Mouse (Mus musculus): Measurements from ENCODE around the gene Adck2. TPM values are rescaled to one million over a fixed set of nuclear protein-coding genes. Genes with fewer than 3 reads are reported as not detected.

Adck2 gene
- total RNA-seq, 1 experiment from 2014 or later: 13.8 TPM

GRCm38 (mm10) chr6:39556900-39557659 is 16.6 kb upstream of the Adck2 start:
- no peak for ATAC-seq (ENCODE audit: extremely low read depth, insufficient number of reproducible peaks, low FRiP score, poor library complexity, severe bottlenecking)

- ATAC-seq (ENCODE audit: extremely low read depth, insufficient number of reproducible peaks, low FRiP score, poor library complexity, severe bottlenecking): no peak
Measured at GRCm38 (mm10) chr6:39557723-39558261, 15.9 kb upstream of the Adck2 start, which contains the start of gene Dennd2a. Gene Dennd2a, minus strand, starts transcription at chr6:39557867.

DNA sequence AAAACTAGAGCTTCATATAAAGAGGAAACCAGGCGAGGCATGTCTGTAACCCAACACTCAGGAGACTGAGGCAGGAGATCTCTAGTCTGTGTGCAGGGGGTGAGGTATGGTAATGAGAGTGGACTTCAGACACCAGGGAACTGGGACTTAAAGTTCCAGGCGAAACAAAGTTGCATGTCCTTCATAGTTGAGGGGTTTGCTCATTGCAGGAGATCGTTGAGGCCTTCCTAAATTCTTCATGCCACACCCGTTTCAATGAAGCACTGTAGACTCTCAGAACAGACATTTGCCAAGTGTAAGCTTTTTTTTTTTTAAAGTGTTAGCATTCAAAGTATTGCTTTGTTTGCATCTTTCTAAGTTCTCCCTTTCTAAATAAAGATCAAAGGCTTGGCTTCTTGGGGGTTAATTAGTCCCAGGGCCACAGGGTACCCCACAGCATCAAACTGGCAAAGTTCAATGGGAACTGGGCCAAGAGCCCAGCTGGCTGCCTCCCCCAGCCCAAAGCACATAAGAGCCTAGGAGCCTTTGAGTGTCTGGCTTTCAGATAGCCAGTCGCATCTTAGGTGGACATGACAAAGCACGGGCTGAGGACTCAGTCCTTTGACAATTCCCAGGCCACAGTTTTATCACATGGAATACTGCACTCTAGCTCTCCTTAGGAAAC is 14.3 kb upstream of the Adck2 start:
- no peak for ATAC-seq (ENCODE audit: extremely low read depth, insufficient number of reproducible peaks, low FRiP score, poor library complexity, severe bottlenecking)

GRCm38 (mm10) chr6:39562166-39563015 is 11.3 kb upstream of the Adck2 start:
- peak; percentile 91 for ATAC-seq (ENCODE audit: extremely low read depth, insufficient number of reproducible peaks, low FRiP score, poor library complexity, severe bottlenecking)

DNA sequence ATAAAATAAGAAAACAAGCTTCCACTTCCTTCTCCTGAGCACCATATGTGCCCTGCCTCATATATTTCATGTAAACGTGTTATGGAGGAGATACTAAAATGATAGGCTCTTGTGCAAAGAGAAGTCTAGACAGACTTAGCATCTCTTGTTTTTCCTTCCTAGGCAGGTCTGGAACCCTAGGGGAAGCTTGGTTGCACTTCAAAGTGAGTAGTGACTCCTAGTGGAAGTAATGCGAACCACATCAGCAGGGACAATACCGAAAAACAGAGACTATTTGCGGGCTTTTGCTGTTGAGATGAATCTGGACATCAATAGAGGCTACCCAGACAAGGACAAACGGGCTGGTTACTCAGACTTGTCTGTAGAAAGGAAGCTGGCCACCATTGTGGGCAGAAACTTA is 6.1 kb upstream of the Adck2 start:
- peak; percentile 55 for ATAC-seq (ENCODE audit: extremely low read depth, insufficient number of reproducible peaks, low FRiP score, poor library complexity, severe bottlenecking)

GRCm38 (mm10) chr6:39570426-39570825 is 3.2 kb upstream of the Adck2 start:
- no peak for ATAC-seq (ENCODE audit: extremely low read depth, insufficient number of reproducible peaks, low FRiP score, poor library complexity, severe bottlenecking)

DNA sequence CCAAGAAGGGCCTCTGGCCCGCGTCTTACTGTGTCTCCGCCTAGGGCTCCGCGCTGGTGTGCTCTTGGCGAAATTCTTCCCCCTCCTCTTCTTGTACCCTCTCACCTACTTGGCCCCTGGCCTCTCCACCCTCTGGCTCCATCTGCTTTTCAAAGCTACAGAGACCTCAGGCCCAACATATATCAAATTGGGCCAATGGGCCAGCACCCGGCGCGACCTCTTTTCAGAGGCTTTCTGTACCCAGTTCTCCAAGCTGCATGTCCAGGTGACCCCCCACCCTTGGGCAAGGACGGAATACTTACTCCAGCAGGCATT is 839 bp downstream of the Adck2 start:
- ATAC-seq (ENCODE audit: extremely low read depth, insufficient number of reproducible peaks, low FRiP score, poor library complexity, severe bottlenecking): no peak

- no peak for ATAC-seq (ENCODE audit: extremely low read depth, insufficient number of reproducible peaks, low FRiP score, poor library complexity, severe bottlenecking)
Measured at GRCm38 (mm10) chr6:39574951-39575350, 1.3 kb downstream of the Adck2 start.

- no peak for ATAC-seq (ENCODE audit: extremely low read depth, insufficient number of reproducible peaks, low FRiP score, poor library complexity, severe bottlenecking)
Measured at GRCm38 (mm10) chr6:39579552-39579951, 5.9 kb downstream of the Adck2 start.

GRCm38 (mm10) chr6:39580558-39580957 is 6.9 kb downstream of the Adck2 start:
- no peak for ATAC-seq (ENCODE audit: extremely low read depth, insufficient number of reproducible peaks, low FRiP score, poor library complexity, severe bottlenecking)

DNA sequence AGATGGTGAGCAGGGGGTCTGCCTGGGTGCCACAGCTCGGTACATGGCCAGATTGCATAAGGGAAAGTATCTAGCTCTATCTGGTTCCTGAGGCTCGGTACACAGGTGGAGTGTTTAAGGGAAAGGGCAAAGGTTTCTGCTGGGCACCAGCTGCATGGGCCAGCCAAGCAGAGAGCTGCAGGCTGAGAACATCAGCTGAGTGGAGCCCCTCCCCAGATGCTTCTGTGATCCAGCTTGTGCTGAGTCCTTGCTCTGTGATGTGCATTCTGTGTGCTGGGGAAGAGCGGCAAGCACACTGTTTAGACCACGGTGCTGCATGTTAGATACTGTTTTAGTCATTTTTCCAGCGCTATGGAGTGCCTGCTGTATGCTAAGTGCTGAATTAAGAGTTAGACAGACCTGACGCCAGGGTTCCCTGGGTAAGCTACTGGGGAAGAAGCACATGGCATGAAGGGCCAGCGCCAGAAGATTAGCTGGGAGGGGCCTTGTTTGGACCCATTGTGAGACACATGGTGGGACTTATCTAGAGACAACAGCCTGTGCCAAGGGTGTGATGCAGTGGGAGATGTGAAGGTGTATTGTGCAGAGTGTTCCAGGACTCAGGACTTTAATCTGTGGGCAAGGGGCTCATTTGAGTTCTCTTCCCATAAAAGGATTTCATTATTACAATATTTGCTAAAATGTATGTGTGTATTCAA is 7.6 kb downstream of the Adck2 start:
- ATAC-seq (ENCODE audit: extremely low read depth, insufficient number of reproducible peaks, low FRiP score, poor library complexity, severe bottlenecking): no peak

DNA sequence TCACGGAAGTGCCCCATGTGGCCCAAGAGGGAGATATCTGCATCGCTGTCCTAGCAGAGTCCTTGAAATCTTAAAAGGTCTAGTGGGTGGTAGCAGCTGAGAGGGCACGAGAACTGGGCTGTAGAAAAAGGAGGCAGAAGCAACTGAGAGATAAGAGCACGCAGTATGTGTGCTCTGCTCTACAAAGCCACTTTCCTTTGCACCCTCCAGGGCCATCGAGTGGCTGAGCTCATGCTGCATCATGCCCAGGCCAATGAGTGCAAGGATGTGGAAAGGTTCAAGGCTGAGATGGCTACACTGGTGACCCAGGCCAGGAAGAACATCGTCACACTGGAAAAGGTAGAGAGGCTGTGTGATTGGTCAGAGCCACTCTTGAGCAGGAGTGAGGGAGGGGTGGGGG is 11.8 kb downstream of the Adck2 start, which contains the start of gene Gm42420:
Gene Gm42420, plus strand, starts transcription at position 237 of the 400 bp plus-strand sequence.
- ATAC-seq (ENCODE audit: extremely low read depth, insufficient number of reproducible peaks, low FRiP score, poor library complexity, severe bottlenecking): no peak

GRCm38 (mm10) chr6:39591481-39591880 is 17.8 kb downstream of the Adck2 start:
- ATAC-seq (ENCODE audit: extremely low read depth, insufficient number of reproducible peaks, low FRiP score, poor library complexity, severe bottlenecking): no peak

- ATAC-seq (ENCODE audit: extremely low read depth, insufficient number of reproducible peaks, low FRiP score, poor library complexity, severe bottlenecking): peak; percentile 96
Measured at GRCm38 (mm10) chr6:39592401-39593214, 18.9 kb downstream of the Adck2 start, which contains the start of gene Ndufb2. Gene Ndufb2, plus strand, starts transcription at chr6:39592574.

DNA sequence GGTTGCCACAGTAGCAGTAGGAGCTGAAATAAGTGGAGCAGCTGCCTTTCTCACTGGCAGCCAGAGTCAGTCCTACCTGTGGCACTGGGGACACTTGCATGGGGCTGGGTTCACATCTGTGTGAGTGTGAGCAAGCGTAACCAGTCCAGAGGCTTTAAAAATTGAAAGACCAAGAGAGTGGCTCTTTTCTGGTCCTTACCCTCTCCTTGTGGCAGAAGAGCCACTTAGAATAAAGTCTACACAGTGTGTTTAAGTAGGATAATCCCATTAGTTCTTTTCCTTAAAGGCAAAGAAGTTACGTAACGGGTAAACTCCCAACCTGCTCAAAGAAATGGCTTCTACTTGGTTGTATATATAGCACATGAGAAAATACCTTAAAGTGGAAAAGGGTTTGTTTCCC is 27.2 kb downstream of the Adck2 start:
- ATAC-seq (ENCODE audit: extremely low read depth, insufficient number of reproducible peaks, low FRiP score, poor library complexity, severe bottlenecking): no peak

DNA sequence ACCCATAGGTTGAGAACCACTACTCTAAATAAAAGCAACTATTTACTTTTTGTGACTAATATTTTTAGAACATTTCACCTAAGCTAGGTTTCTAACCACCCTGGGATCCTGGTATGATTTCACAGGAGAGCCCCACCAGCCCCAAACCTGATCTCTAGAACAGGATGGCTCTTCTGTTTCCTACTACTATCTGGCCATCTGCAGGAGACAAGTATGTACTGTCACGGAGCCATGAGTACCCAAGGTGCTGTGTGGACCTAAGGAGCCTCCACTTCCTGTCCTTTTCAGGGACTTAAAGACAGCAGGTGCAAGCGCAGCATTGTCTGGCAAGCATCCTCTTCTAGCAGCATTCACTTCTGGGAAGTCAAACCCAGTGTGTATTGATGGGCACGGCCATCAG is 28.2 kb downstream of the Adck2 start:
- no peak for ATAC-seq (ENCODE audit: extremely low read depth, insufficient number of reproducible peaks, low FRiP score, poor library complexity, severe bottlenecking)

- ATAC-seq (ENCODE audit: extremely low read depth, insufficient number of reproducible peaks, low FRiP score, poor library complexity, severe bottlenecking): no peak
Measured at GRCm38 (mm10) chr6:39604565-39604964, 30.9 kb downstream of the Adck2 start.

- no peak for ATAC-seq (ENCODE audit: extremely low read depth, insufficient number of reproducible peaks, low FRiP score, poor library complexity, severe bottlenecking)
Measured at GRCm38 (mm10) chr6:39606056-39606455, 32.4 kb downstream of the Adck2 start.
